Mouse (Mus musculus) CH12.LX (cell line): ENCODE results near the gene Sdhd. TPM values are rescaled to one million over a fixed set of nuclear protein-coding genes. Genes with fewer than 3 reads are reported as not detected.

Experiments
- DNase-seq: peaks from one replicate; pipeline ENCODE4 v3.0.0-alpha.2; 2013; ENCODE audit errors: extremely low read depth
- H3K27ac ChIP-seq: 2 replicates; pipeline ENCODE4 v1.5.1; 2012; ENCODE audit warnings: low read depth, mild to moderate bottlenecking, control low read depth, moderate library complexity; ENCODE audit not compliant: insufficient read depth
- H3K27me3 ChIP-seq: replicated peaks from 2 replicates; pipeline ENCODE3; 2012; ENCODE audit warnings: inconsistent platforms
- H3K36me3 ChIP-seq, 2 experiments: replicated peaks in 1 of 2; 2 replicates each; pipeline versions ENCODE3 to v1.6.1; 2012; ENCODE audit warnings: inconsistent platforms in 1 of 2, low read length in 1 of 2, mild to moderate bottlenecking in 1 of 2, mixed read lengths in 1 of 2, moderate library complexity in 1 of 2; ENCODE audit not compliant: control insufficient read depth in 1 of 2, insufficient read depth in 1 of 2
- H3K4me1 ChIP-seq, 2 experiments: 2 replicates each; pipeline ENCODE4 v1.6.1; 2012; ENCODE audit warnings: inconsistent platforms in 1 of 2, moderate library complexity in 1 of 2; ENCODE audit not compliant: insufficient read depth in 2 of 2, control insufficient read depth in 1 of 2
- H3K4me2 ChIP-seq: 2 replicates; pipeline ENCODE4 v1.6.1; 2012; ENCODE audit warnings: low read depth, mild to moderate bottlenecking, control low read depth; ENCODE audit not compliant: poor library complexity, insufficient read depth, severe bottlenecking
- H3K4me3 ChIP-seq, 3 experiments: fragments of 150-350 bp in 1 of 3; sonication (generic) in 1 of 3; replicated peaks in 1 of 3; 2 replicates each; pipeline versions ENCODE3 to v1.5.1; 2011 to 2012; ENCODE audit warnings: low read depth in 2 of 3, low read length in 2 of 3, mild to moderate bottlenecking in 2 of 3, moderate library complexity in 2 of 3, control low read depth in 1 of 3, improper control_type of control experiment in 1 of 3, inconsistent platforms in 1 of 3, mixed read lengths in 1 of 3; ENCODE audit not compliant: poor library complexity in 1 of 3
- H3K79me2 ChIP-seq: replicated peaks from 2 replicates; pipeline ENCODE4 v1.6.1; 2012; ENCODE audit warnings: mild to moderate bottlenecking, moderate library complexity; ENCODE audit not compliant: control insufficient read depth, poor library complexity, insufficient read depth, severe bottlenecking; ENCODE audit errors: extremely low read depth
- H3K9ac ChIP-seq: 2 replicates; pipeline ENCODE4 v1.6.1; 2012; ENCODE audit warnings: low read depth, mild to moderate bottlenecking, control low read depth, moderate library complexity; ENCODE audit not compliant: insufficient read depth
- H3K9me3 ChIP-seq: replicated peaks from 2 replicates; pipeline ENCODE3; 2012; ENCODE audit warnings: low read length, inconsistent platforms, mixed read lengths
- CTCF ChIP-seq, 2 experiments: IDR thresholded peaks in 1 of 2; conservative IDR thresholded peaks in 1 of 2; 2 replicates each; pipeline ENCODE4 v1.5.1; 2011 to 2012; ENCODE audit warnings: low read depth in 2 of 2, low read length in 2 of 2, improper control_type of control experiment in 1 of 2, inconsistent platforms in 1 of 2, mild to moderate bottlenecking in 1 of 2, moderate library complexity in 1 of 2
- E2F4 ChIP-seq: IDR thresholded peaks from 2 replicates; pipeline ENCODE4 v1.6.1; 2011; ENCODE audit warnings: low read depth, low read length, improper control_type of control experiment; ENCODE audit not compliant: insufficient replicate concordance
- EP300 ChIP-seq: IDR thresholded peaks from 2 replicates; pipeline ENCODE4 v1.6.1; 2011; ENCODE audit warnings: low read length, improper control_type of control experiment
- IRF4 ChIP-seq: IDR thresholded peaks from 2 replicates; pipeline ENCODE4 v1.6.1; 2014; ENCODE audit warnings: low read depth, mild to moderate bottlenecking, inconsistent platforms, low read length, improper control_type of control experiment
- JUN ChIP-seq: IDR thresholded peaks from 2 replicates; pipeline ENCODE4 v1.6.1; 2011; ENCODE audit warnings: low read depth, mild to moderate bottlenecking, low read length, improper control_type of control experiment, moderate library complexity; ENCODE audit not compliant: insufficient read depth
- KAT2A ChIP-seq: IDR thresholded peaks from 2 replicates; pipeline ENCODE4 v1.6.1; 2012; ENCODE audit warnings: low read length, improper control_type of control experiment, inconsistent platforms; ENCODE audit not compliant: insufficient replicate concordance
- MAX ChIP-seq: IDR thresholded peaks from 2 replicates; pipeline ENCODE4 v1.6.1; 2011; ENCODE audit warnings: low read length, improper control_type of control experiment
- MEF2A ChIP-seq: IDR thresholded peaks from 2 replicates; pipeline ENCODE4 v1.6.1; 2014; ENCODE audit warnings: low read depth, mild to moderate bottlenecking, inconsistent platforms, low read length, improper control_type of control experiment, borderline replicate concordance
- MXI1 ChIP-seq: IDR thresholded peaks from 2 replicates; pipeline ENCODE4 v1.6.1; 2011; ENCODE audit warnings: mild to moderate bottlenecking, low read depth, low read length, improper control_type of control experiment
- MYC ChIP-seq: IDR thresholded peaks from 2 replicates; pipeline ENCODE4 v1.6.1; 2011; ENCODE audit warnings: low read depth, mild to moderate bottlenecking, improper control_type of control experiment, low read length
- NRF1 ChIP-seq: IDR thresholded peaks from 2 replicates; pipeline ENCODE4 v1.6.1; 2014; ENCODE audit warnings: low read depth, mild to moderate bottlenecking, inconsistent platforms, low read length, improper control_type of control experiment, moderate library complexity
- PAX5 ChIP-seq: IDR thresholded peaks from 2 replicates; pipeline ENCODE4 v1.6.1; 2012; ENCODE audit warnings: low read length, inconsistent platforms, mixed read lengths
- POLR2A ChIP-seq: IDR thresholded peaks from 2 replicates; pipeline ENCODE4 v1.6.1; 2011; ENCODE audit warnings: low read depth, mild to moderate bottlenecking, improper control_type of control experiment, low read length
- POLR2AphosphoS2 ChIP-seq: IDR thresholded peaks from 2 replicates; pipeline ENCODE4 v1.6.1; 2011; ENCODE audit warnings: low read depth, low read length, improper control_type of control experiment
- RAD21 ChIP-seq: IDR thresholded peaks from 2 replicates; pipeline ENCODE4 v1.6.1; 2011; ENCODE audit warnings: low read depth, mild to moderate bottlenecking, low read length, improper control_type of control experiment, moderate library complexity
- RCOR1 ChIP-seq: conservative IDR thresholded peaks from 2 replicates; pipeline ENCODE4 v1.6.1; 2012; ENCODE audit warnings: low read depth, mild to moderate bottlenecking, inconsistent platforms, low read length, improper control_type of control experiment
- SMC3 ChIP-seq: IDR thresholded peaks from 2 replicates; pipeline ENCODE4 v1.6.1; 2011; ENCODE audit warnings: low read depth, low read length, improper control_type of control experiment
- TBP ChIP-seq: conservative IDR thresholded peaks from 2 replicates; pipeline ENCODE4 v1.6.1; 2011; ENCODE audit warnings: low read depth, low read length, improper control_type of control experiment
- UBTF ChIP-seq: IDR thresholded peaks from 2 replicates; pipeline ENCODE4 v1.6.1; 2012; ENCODE audit warnings: low read depth, mild to moderate bottlenecking, inconsistent platforms, low read length, improper control_type of control experiment, moderate library complexity
- USF1 ChIP-seq: IDR thresholded peaks from 2 replicates; pipeline ENCODE4 v1.6.1; 2014; ENCODE audit warnings: low read depth, mild to moderate bottlenecking, inconsistent platforms, low read length, improper control_type of control experiment
- ZC3H11A ChIP-seq: IDR thresholded peaks from 2 replicates; pipeline ENCODE4 v1.6.1; 2012; ENCODE audit warnings: low read depth, mild to moderate bottlenecking, inconsistent platforms, low read length, improper control_type of control experiment
- ZMIZ1 ChIP-seq: IDR thresholded peaks from 2 replicates; pipeline ENCODE4 v1.6.1; 2012; ENCODE audit warnings: low read depth, mild to moderate bottlenecking, inconsistent platforms, low read length, improper control_type of control experiment
- dilution Hi-C: fragments of 300-500 bp; cut with MboI; formaldehyde crosslinking; loops from 2 replicates; pipeline ENCODE4 v1.14.3; 2020; ENCODE audit warnings: low sequenced_read_pairs; ENCODE audit not compliant: extremely low pct_unique_long_range_greater_than_20kb, extremely low pct_ligation_motif_present
- in situ Hi-C: fragments of 300-500 bp; cut with MboI; formaldehyde crosslinking; loops from 3 replicates; pipeline ENCODE4 v1.14.3; 2019; ENCODE audit warnings: low sequenced_read_pairs, low pct_ligation_motif_present, low pct_unique_long_range_greater_than_20kb, mixed read lengths
- polyA plus RNA-seq: library from polyadenylated mRNA; unstranded; fragments of >175 nt; gene quantifications from 2 replicates; pipeline ENCODE4 v1.2.1, GENCODE M21; 2012; ENCODE audit warnings: low read depth; ENCODE audit not compliant: insufficient read length
- total RNA-seq, 2 experiments: library from RNA; depleted of rRNA; stranded (reverse); fragments of 300-350 nt in 1 of 2; fragments of >200 nt in 1 of 2; gene quantifications; 2 replicates each; pipeline ENCODE4 v1.2.3; 2012 to 2014

Sdhd gene
- total and polyA plus RNA-seq, 3 experiments, result 215 to 407 (median 240) TPM

DNA sequence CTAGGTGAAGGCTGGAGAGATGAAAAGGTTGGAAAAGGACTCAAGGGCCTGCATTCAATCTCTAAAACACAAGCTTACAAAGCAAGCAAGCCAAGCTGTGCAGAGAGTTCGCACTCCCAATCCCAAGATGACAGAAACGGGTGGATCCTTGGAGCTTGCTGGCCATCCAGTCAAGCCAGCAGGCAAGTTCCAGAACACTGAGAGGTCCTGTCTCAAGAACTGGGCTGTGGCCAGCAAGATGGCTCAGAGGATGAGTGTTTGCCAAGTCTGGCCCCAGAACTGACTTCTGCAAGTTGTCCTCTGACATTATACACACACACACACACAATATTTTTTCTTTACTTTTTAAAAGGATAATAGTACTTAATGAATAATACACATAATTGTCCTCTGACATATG is 35.7 kb downstream of the Sdhd start:
- H3K27ac ChIP-seq, result no peak overlapping the region
- H3K4me1 ChIP-seq, result no peaks in the 10 kb centered on the region
- no peaks in the 10 kb centered on the region for H3K27me3 ChIP-seq
- H3K4me2 ChIP-seq, result no peak overlapping the region
- in situ Hi-C loops (no loop called here), dilution Hi-C loops (no loop called here)
- H3K4me3 ChIP-seq, result no peak overlapping the region
- no peak for DNase-seq
- no peak for TF ChIP-seq EP300
- H3K9ac ChIP-seq, result no peak overlapping the region
- no peaks in the 10 kb centered on the region for H3K36me3 ChIP-seq
- H3K9me3 ChIP-seq, result no peaks in the 10 kb centered on the region
- H3K79me2 ChIP-seq, result no peaks in the 10 kb centered on the region

GRCm38 (mm10) chr9:50567372-50567771 is 36.2 kb downstream of the Sdhd start:
- dilution Hi-C loops (no loop called here), in situ Hi-C loops (no loop called here)
- TF ChIP-seq POLR2AphosphoS2, result no peak
- no peak for TF ChIP-seq UBTF
- TF ChIP-seq NRF1, result no peak
- TF ChIP-seq TBP, result no peak
- no peak for TF ChIP-seq POLR2A
- no peak for TF ChIP-seq JUN
- no peak for TF ChIP-seq PAX5
- no peak for TF ChIP-seq SMC3
- no peak for TF ChIP-seq ZMIZ1
- Histone ChIP-seq H3K9ac (no peak overlapping the region), H3K27me3 (no peaks in the 10 kb centered on the region), H3K27ac (no peak overlapping the region), H3K4me1 (no peaks in the 10 kb centered on the region), H3K79me2 (no peaks in the 10 kb centered on the region), H3K4me3 (no peak overlapping the region), H3K36me3 (no peaks in the 10 kb centered on the region), H3K9me3 (no peaks in the 10 kb centered on the region), H3K4me2 (no peak overlapping the region)
- no peak for DNase-seq

DNA sequence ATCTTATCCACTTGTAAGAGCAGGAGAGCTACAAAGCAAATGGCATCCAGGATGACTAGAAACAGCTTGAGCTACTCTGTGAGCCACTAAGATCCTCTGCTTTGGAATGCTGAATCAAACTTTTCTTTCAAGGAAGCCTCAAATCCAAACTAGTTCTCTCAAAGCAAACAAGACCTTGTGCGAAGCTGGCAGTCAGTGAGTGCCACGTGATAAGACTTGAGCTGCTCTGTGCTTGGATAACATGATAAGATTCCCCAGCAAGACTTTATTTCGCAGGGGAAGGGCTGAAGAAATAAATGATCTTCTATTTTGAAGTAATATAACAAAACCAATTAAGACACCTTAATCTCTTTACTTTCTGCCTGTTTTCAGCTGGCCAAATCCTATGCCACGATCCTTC is 37.7 kb downstream of the Sdhd start:
- Histone ChIP-seq H3K79me2 (no peaks in the 10 kb centered on the region), H3K9ac (no peak overlapping the region), H3K9me3 (peaks cover 2% of the 10 kb centered on the region), H3K4me3 (no peak overlapping the region), H3K4me2 (no peak overlapping the region), H3K27ac (no peak overlapping the region), H3K27me3 (no peaks in the 10 kb centered on the region), H3K4me1 (no peaks in the 10 kb centered on the region), H3K36me3 (no peaks in the 10 kb centered on the region)
- DNase-seq, result no peak
- TF ChIP-seq RCOR1 (no peak), ZC3H11A (no peak), TBP (no peak), KAT2A (no peak), EP300 (no peak), MXI1 (no peak), E2F4 (no peak), RAD21 (no peak), MYC (no peak), CTCF (conservative IDR thresholded peaks at IDR 0.05 in 1 of 2, IDR thresholded peaks at IDR 0.05 in 1 of 2; ENCODE audit: low read depth in 2 of 2, low read length in 2 of 2) (no peak), IRF4 (no peak), MAX (no peak), POLR2A (no peak), USF1 (no peak), MEF2A (no peak)
- dilution Hi-C loops, result no loop called here
- in situ Hi-C loops, result no loop called here
